Mouse (Mus musculus): Measurements from ENCODE around the gene 1700010I14Rik. TPM values are rescaled to one million over a fixed set of nuclear protein-coding genes. Genes with fewer than 3 reads are reported as not detected.

The 1700010I14Rik gene
- total and polyA plus RNA-seq, 3 experiments = not detected

DNA sequence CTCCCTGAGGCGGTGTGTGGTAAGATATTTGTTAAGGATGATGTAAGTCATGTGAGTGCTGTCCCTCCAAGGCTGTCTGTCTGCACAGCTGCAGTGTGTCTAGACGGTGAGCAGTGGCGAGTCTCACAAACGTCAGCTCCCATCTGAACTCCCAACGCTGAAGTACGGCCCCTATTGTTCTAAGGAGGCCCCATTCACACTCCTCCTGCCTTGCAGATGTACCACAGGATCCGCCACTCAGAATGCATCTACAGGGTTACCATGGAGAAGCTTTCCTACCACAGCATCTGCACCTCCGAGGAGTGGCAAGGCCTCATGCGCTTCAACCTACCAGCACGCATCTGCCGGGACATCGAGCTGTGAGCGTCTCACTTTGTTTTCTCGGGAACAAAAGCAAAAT lies 26.5 kb upstream of the 1700010I14Rik start:
- no peaks in the 10 kb centered on the region for H3K4me1 ChIP-seq (ENCODE audit: insufficient read depth, low read depth, low read length)
- TF ChIP-seq CTCF (IDR thresholded peaks at IDR 0.05; ENCODE audit: low read depth, low read length) = no peak
- no peak for TF ChIP-seq GATA1 (IDR thresholded peaks at IDR 0.05; ENCODE audit: borderline replicate concordance, low read length)
- TF ChIP-seq TAL1 (conservative IDR thresholded peaks at IDR 0.05; ENCODE audit: low read depth, low read length) = no peak
- TF ChIP-seq GATA2 (IDR thresholded peaks at IDR 0.05; ENCODE audit: borderline replicate concordance, low read depth, low read length) = no peak
- no peaks in the 10 kb centered on the region for H3K36me3 ChIP-seq (replicated peaks)
- no peak for ATAC-seq (ENCODE audit: extremely low read depth, insufficient number of reproducible peaks, low FRiP score, poor library complexity, severe bottlenecking)
- no peak overlapping the region for H3K4me3 ChIP-seq (ENCODE audit: low read depth, low read length)
- no peaks in the 10 kb centered on the region for H3K27me3 ChIP-seq (ENCODE audit: insufficient read depth, low read length)
- H3K9me3 ChIP-seq (replicated peaks) = peaks cover 10% of the 10 kb centered on the region
- DNase-seq (ENCODE audit: low spot score) = no peak

GRCm38 (mm10) chr17:8965177-8965576 lies 23.0 kb upstream of the 1700010I14Rik start:
- TF ChIP-seq GATA1 (IDR thresholded peaks at IDR 0.05; ENCODE audit: borderline replicate concordance, low read length) = no peak
- no peak for TF ChIP-seq CTCF (IDR thresholded peaks at IDR 0.05; ENCODE audit: low read depth, low read length)
- no peak for TF ChIP-seq POLR2AphosphoS5 (IDR thresholded peaks at IDR 0.05; ENCODE audit: insufficient replicate concordance, low read depth, low read length)
- no peak for TF ChIP-seq TAL1 (conservative IDR thresholded peaks at IDR 0.05; ENCODE audit: low read depth, low read length)
- no peak for TF ChIP-seq GATA2 (IDR thresholded peaks at IDR 0.05; ENCODE audit: borderline replicate concordance, low read depth, low read length)
- H3K36me3 ChIP-seq (replicated peaks) = no peaks in the 10 kb centered on the region

DNA sequence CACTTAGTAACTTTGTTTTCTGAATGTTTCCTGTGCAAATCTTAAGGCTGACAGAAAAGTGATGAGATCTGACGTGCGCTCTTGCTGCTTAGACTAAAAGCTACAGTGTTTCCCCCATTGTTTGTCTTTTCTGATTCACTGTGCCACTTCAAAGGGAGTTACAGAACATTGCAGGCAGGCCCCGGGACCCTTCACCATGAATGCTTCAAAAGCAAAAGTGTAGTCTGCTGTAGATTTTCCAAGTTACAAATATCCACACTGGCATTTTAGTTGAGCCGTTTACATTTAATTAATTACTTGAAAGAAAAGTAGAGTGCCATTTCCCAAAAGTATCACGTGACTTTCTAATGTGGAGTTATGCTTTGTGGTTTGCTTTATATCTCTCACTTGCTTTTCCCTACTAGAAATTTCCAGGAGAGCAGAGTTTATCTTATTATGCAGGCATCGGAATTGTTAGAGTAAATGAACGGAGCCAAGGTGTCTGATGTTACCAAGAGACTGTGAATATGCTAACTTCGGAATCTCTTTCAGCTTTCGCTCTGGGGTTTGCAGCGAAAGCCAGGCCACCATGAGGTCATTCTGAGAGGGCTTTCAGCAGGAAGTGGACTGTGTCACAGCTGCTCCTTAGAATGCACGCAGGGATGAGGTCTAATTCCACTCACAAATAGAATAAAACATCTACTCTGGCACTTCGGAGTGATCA lies 15.8 kb upstream of the 1700010I14Rik start:
- Histone ChIP-seq H3K4me3 (ENCODE audit: low read depth, low read length) (no peak overlapping the region), H3K36me3 (replicated peaks) (no peaks in the 10 kb centered on the region), H3K27me3 (ENCODE audit: insufficient read depth, low read length) (0 out of 2 replicates have a peak, but pooled peaks cover 6% of the 10 kb centered on the region), H3K9me3 (replicated peaks) (peaks cover 20% of the 10 kb centered on the region), H3K4me1 (ENCODE audit: insufficient read depth, low read depth, low read length) (no peaks in the 10 kb centered on the region)
- DNase-seq (ENCODE audit: low spot score) (no peak), ATAC-seq (ENCODE audit: extremely low read depth, insufficient number of reproducible peaks, low FRiP score, poor library complexity, severe bottlenecking) (no peak)
- TF ChIP-seq TAL1 (conservative IDR thresholded peaks at IDR 0.05; ENCODE audit: low read depth, low read length) = no peak
- TF ChIP-seq POLR2AphosphoS5 (IDR thresholded peaks at IDR 0.05; ENCODE audit: insufficient replicate concordance, low read depth, low read length) = no peak
- no peak for TF ChIP-seq CTCF (IDR thresholded peaks at IDR 0.05; ENCODE audit: low read depth, low read length)
- no peak for TF ChIP-seq GATA2 (IDR thresholded peaks at IDR 0.05; ENCODE audit: borderline replicate concordance, low read depth, low read length)
- TF ChIP-seq GATA1 (IDR thresholded peaks at IDR 0.05; ENCODE audit: borderline replicate concordance, low read length) = no peak

More at GRCm38 (mm10) chr17:8965177-8965576, 23.0 kb upstream of the 1700010I14Rik start:
- no peak for DNase-seq (ENCODE audit: low spot score)
- Histone ChIP-seq H3K9me3 (replicated peaks) (peaks cover 28% of the 10 kb centered on the region), H3K4me3 (ENCODE audit: low read depth, low read length) (no peak overlapping the region), H3K4me1 (ENCODE audit: insufficient read depth, low read depth, low read length) (no peaks in the 10 kb centered on the region), H3K27me3 (ENCODE audit: insufficient read depth, low read length) (0 out of 2 replicates have a peak, but pooled peaks cover 3% of the 10 kb centered on the region)
- ATAC-seq (ENCODE audit: extremely low read depth, insufficient number of reproducible peaks, low FRiP score, poor library complexity, severe bottlenecking) = no peak

DNA sequence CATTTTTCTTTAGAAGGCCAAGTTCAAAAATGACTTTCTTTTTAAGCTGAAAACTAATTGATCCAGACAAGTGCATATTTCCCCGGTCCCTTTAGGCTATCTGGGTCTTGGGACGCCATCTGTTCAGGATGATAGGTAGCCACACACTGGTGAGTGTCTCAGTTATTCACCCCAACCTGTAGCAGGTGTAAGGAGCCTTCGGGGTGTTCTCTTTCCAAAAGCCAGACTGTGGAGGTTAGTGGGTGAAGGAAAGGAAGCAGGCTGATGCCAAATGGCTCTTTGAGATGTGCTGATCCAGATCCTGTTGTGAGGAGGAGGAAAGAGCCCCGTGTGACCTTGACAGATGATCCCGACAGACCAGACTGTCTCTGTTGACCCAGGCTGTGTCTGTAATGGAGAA lies 14.8 kb upstream of the 1700010I14Rik start:
- Histone ChIP-seq H3K4me3 (ENCODE audit: low read depth, low read length) (no peak overlapping the region), H3K4me1 (ENCODE audit: insufficient read depth, low read depth, low read length) (no peaks in the 10 kb centered on the region), H3K36me3 (replicated peaks) (no peaks in the 10 kb centered on the region), H3K27me3 (ENCODE audit: insufficient read depth, low read length) (0 out of 2 replicates have a peak, but pooled peaks cover 6% of the 10 kb centered on the region), H3K9me3 (replicated peaks) (peaks cover 16% of the 10 kb centered on the region)
- DNase-seq (ENCODE audit: low spot score) = no peak
- no peak for ATAC-seq (ENCODE audit: extremely low read depth, insufficient number of reproducible peaks, low FRiP score, poor library complexity, severe bottlenecking)
- TF ChIP-seq CTCF (IDR thresholded peaks at IDR 0.05; ENCODE audit: low read depth, low read length) (no peak), TAL1 (conservative IDR thresholded peaks at IDR 0.05; ENCODE audit: low read depth, low read length) (no peak), POLR2AphosphoS5 (IDR thresholded peaks at IDR 0.05; ENCODE audit: insufficient replicate concordance, low read depth, low read length) (no peak), GATA2 (IDR thresholded peaks at IDR 0.05; ENCODE audit: borderline replicate concordance, low read depth, low read length) (no peak), GATA1 (IDR thresholded peaks at IDR 0.05; ENCODE audit: borderline replicate concordance, low read length) (no peak)

DNA sequence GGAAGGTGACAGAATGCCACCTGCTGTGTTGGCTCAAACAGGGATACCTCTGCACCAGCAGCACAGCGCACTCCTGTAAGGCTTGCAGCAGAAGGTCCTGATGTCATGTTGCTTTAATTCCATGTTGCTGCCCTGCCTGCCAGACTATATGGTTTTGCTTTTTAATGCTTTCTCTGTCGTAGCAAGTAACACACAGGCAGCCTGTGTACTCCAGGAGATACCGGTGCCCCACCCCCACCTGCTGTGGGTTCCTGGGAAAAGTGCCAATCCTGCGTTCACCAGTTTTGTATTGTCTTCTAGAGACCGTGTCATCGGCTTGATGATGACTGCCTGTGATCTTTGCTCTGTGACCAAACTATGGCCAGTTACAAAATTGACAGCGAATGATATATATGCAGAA lies 13.7 kb upstream of the 1700010I14Rik start:
- DNase-seq (ENCODE audit: low spot score) = no peak
- no peak overlapping the region for H3K4me3 ChIP-seq (ENCODE audit: low read depth, low read length)
- TF ChIP-seq GATA1 (IDR thresholded peaks at IDR 0.05; ENCODE audit: borderline replicate concordance, low read length) (no peak), GATA2 (IDR thresholded peaks at IDR 0.05; ENCODE audit: borderline replicate concordance, low read depth, low read length) (no peak), CTCF (IDR thresholded peaks at IDR 0.05; ENCODE audit: low read depth, low read length) (no peak), POLR2AphosphoS5 (IDR thresholded peaks at IDR 0.05; ENCODE audit: insufficient replicate concordance, low read depth, low read length) (no peak), TAL1 (conservative IDR thresholded peaks at IDR 0.05; ENCODE audit: low read depth, low read length) (no peak)
- H3K27me3 ChIP-seq (ENCODE audit: insufficient read depth, low read length) = peaks cover 6% of the 10 kb centered on the region; the same call in 1 of the 2 replicates
- no peaks in the 10 kb centered on the region for H3K4me1 ChIP-seq (ENCODE audit: insufficient read depth, low read depth, low read length)
- ATAC-seq (ENCODE audit: extremely low read depth, insufficient number of reproducible peaks, low FRiP score, poor library complexity, severe bottlenecking) = no peak
- peaks cover 7% of the 10 kb centered on the region for H3K9me3 ChIP-seq (replicated peaks)
- no peaks in the 10 kb centered on the region for H3K36me3 ChIP-seq (replicated peaks)

DNA sequence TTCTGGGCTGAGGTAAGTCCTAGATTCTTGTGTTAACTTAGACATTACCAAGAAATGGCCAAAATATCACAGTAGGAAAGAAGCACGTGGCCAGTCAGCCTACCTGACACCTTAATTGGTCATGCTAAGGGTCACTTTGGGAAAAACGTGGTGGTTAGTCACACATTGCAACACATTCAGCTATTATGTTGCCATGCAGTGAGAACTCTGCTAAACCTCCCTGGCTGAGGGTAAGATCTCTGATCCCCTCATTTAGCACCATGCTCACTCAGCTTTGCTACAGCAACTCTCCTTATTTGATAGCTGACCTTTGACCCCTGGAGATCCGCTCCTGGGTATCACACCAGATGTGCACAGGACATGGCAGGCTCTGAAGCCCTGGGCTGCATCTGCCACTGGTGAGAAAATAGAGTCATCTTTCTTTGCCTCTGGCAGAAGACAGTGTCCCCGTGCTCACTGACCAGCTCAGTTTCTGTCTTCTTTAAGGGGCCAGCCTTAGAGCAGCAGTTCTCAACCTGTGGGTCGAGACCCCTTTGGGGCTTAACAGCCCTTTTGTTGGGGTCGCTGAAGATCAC lies 13.2 kb upstream of the 1700010I14Rik start:
- ATAC-seq (ENCODE audit: extremely low read depth, insufficient number of reproducible peaks, low FRiP score, poor library complexity, severe bottlenecking) (no peak), DNase-seq (ENCODE audit: low spot score) (no peak)
- H3K27me3 ChIP-seq (ENCODE audit: insufficient read depth, low read length) = peaks cover 7% of the 10 kb centered on the region
- H3K4me1 ChIP-seq (ENCODE audit: insufficient read depth, low read depth, low read length) = no peaks in the 10 kb centered on the region
- no peak for TF ChIP-seq GATA1 (IDR thresholded peaks at IDR 0.05; ENCODE audit: borderline replicate concordance, low read length)
- no peak for TF ChIP-seq POLR2AphosphoS5 (IDR thresholded peaks at IDR 0.05; ENCODE audit: insufficient replicate concordance, low read depth, low read length)
- TF ChIP-seq TAL1 (conservative IDR thresholded peaks at IDR 0.05; ENCODE audit: low read depth, low read length) = no peak
- no peaks in the 10 kb centered on the region for H3K36me3 ChIP-seq (replicated peaks)
- peaks cover 3% of the 10 kb centered on the region for H3K9me3 ChIP-seq (replicated peaks)
- no peak overlapping the region for H3K4me3 ChIP-seq (ENCODE audit: low read depth, low read length)
